Mouse (Mus musculus): ENCODE results near the gene Fam189b.

Fam189b gene

GRCm38 (mm10) chr3:89227307-89228179, 44.6 kb downstream of the Fam189b start:
- DNase-seq (ENCODE audit: low spot score in 2 of 2), result peak; percentile 92 to 96

GRCm38 (mm10) chr3:89228180-89228549, 45.2 kb downstream of the Fam189b start:
- peak; percentile 88 to 89 for DNase-seq (ENCODE audit: low spot score in 2 of 2)

- DNase-seq (ENCODE audit: low spot score in 2 of 2), result no peak
Observed at GRCm38 (mm10) chr3:89228836-89229235, 45.9 kb downstream of the Fam189b start, which contains the start of gene Muc1. Gene Muc1, plus strand, starts transcription at chr3:89229057.

GRCm38 (mm10) chr3:89229276-89229675, 46.3 kb downstream of the Fam189b start:
- DNase-seq (ENCODE audit: low spot score in 2 of 2), result no peak

GRCm38 (mm10) chr3:89230561-89230960, 47.6 kb downstream of the Fam189b start:
- no peak for DNase-seq (ENCODE audit: low spot score in 2 of 2)

GRCm38 (mm10) chr3:89231345-89231744, 48.4 kb downstream of the Fam189b start:
- no peak for DNase-seq (ENCODE audit: low spot score in 2 of 2)

- DNase-seq (ENCODE audit: low spot score in 2 of 2), result no peak
Observed at GRCm38 (mm10) chr3:89231772-89232275, 48.9 kb downstream of the Fam189b start.

- DNase-seq (ENCODE audit: low spot score in 2 of 2), result no peak
Observed at GRCm38 (mm10) chr3:89232614-89233013, 49.7 kb downstream of the Fam189b start.

- DNase-seq (ENCODE audit: low spot score in 2 of 2), result no peak
Observed at GRCm38 (mm10) chr3:89233562-89234110, 50.7 kb downstream of the Fam189b start.

GRCm38 (mm10) chr3:89236516-89236915, 53.6 kb downstream of the Fam189b start:
- no peak for DNase-seq (ENCODE audit: low spot score in 2 of 2)

GRCm38 (mm10) chr3:89237682-89238081, 54.7 kb downstream of the Fam189b start:
- no peak for DNase-seq (ENCODE audit: low spot score in 2 of 2)

GRCm38 (mm10) chr3:89238494-89238893, 55.6 kb downstream of the Fam189b start:
- no peak for DNase-seq (ENCODE audit: low spot score in 2 of 2)
